Mouse (Mus musculus) kidney, adult 8-10 months (tissue): ENCODE data around the gene Chst8.
A peak's percentile ranks its signal among the peaks of the same experiment; 100 is the strongest.

Source experiments
- DNase-seq, 2 experiments: peaks; one replicate each; pipeline ENCODE4 v3.0.0; 2022

The Chst8 gene

DNA sequence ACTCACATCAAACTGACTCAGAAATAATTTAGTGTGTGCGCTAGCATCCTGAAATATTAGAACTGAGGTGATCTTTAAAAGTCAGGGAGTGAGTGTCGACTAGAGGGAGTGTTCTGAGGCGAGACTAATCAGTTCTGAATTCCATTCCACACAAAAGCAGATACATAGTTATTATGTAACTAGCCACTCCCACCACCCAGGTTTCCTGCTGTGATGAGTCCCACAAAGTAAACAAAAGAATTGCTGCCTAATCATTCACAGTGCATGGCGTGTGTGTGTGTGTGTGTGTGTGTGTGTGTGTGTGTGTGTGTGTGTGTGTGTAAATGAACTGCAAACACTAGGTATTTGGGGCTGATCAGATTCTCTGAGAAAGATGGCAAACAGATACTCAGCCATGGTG is 108.1 kb downstream of the Chst8 start:
- no peak for DNase-seq

GRCm38 (mm10) chr7:34703437-34703836 is 109.1 kb downstream of the Chst8 start:
- no peak for DNase-seq

GRCm38 (mm10) chr7:34702718-34703351 is 109.7 kb downstream of the Chst8 start:
- DNase-seq, result peak in 1 of 2 experiments; percentile 22

DNA sequence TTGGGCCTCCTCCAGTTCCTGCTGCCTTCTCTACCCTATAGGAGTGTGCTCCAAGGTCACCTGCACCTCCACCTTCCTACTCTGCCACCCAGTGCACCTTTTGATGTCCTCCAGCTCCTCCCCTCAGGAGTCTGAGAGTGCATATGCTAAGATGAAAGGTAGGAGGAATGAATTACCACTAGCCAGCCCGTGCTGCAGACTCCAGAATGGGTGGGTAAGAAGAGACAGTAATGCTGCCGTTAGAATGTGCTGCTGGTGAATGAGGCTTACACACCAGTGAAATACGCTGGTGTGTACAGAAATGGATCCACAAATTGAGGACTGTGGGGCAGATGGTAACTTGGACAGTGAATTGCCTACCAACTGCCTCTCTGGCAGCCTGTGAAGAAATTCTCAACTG is 112.6 kb downstream of the Chst8 start:
- DNase-seq, result no peak

DNA sequence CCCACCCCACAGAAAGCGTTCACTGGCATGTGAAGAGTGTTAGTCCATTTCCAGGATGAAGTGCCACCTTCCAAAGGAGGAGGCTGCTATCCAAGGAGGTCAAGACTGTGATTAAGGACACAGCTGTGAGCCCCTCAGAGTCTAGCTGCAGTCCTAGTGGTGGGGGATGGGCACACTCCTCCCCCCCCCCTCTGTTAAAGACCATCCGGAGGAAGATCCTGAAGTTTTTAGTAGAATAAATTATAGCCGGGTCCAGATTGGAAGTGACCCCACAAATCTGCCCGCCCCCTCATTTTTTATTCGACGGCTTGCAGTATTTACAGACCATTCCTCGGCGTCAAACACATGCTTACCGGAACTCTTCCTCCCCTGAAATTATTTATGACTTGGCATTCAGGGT is 114.3 kb downstream of the Chst8 start:
- no peak for DNase-seq

- DNase-seq, result no peak
Observed at GRCm38 (mm10) chr7:34696086-34696485, 116.4 kb downstream of the Chst8 start.

DNA sequence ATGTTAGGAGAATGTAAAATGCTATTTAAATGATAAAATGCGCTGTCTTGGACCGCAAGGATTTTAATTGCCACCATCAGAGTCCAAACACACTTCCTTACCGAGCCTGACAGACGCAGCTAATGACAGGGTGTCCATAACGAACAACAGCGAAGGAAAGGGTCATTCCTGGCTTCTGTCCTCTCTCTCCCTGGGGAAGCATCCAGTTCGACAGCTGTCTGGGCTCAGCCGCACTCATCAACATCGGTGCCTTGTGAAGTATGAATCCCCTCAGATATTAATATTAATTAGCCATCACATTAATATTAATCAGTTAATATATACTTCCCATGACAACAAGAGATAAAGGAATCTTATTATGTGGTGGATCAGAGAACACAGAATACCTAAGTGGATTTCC is 117.6 kb downstream of the Chst8 start:
- DNase-seq, result no peak

GRCm38 (mm10) chr7:34693916-34694315 is 118.6 kb downstream of the Chst8 start:
- DNase-seq, result no peak

DNA sequence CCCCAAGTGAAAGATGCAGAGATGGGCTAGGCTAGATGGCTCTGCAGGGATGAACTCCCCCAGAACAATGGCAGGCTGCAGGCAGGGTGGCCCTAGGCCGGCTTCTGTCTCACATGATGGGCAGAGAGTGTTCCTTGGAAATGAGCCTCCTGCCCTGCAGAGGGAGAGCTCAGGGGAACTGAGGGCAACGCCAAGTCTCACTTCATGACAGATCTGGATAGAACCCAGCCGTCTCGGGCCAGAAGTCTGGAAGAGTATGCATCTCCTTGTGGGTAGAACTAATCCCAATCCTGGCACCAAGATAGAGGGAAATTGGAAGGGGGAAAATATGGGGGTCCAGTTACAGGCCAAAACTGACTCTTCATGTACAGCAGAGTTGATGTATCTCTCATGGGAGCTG is 119.4 kb downstream of the Chst8 start:
- no peak for DNase-seq

DNA sequence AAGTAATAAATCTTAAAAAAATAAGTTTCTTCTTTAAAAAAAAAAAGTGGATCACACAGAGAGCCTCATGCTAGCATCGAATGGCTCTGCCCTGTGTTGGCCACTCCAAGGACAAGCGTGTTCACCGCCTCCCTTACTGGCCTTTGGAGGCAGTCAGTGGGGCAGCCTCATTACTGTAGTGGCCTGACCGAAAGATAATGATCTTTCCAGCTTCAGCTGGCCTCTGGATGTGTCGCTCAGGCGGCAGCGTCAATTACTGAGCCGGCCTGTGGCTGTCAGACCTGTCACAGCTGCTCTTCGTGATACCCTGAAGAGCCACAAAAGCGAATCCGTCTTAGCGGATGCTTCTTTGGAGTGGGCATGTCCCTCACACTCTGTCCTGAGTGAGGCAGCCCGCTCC is 122.4 kb downstream of the Chst8 start:
- DNase-seq, result no peak

GRCm38 (mm10) chr7:34689028-34689427 is 123.5 kb downstream of the Chst8 start:
- DNase-seq, result no peak

GRCm38 (mm10) chr7:34685801-34686200 is 126.7 kb downstream of the Chst8 start:
- no peak for DNase-seq

- DNase-seq, result no peak
Observed at GRCm38 (mm10) chr7:34685176-34685575, 127.3 kb downstream of the Chst8 start.

- DNase-seq, result no peak
Observed at GRCm38 (mm10) chr7:34680771-34681421, 131.6 kb downstream of the Chst8 start.

GRCm38 (mm10) chr7:34679886-34680285 is 132.6 kb downstream of the Chst8 start:
- DNase-seq, result no peak

DNA sequence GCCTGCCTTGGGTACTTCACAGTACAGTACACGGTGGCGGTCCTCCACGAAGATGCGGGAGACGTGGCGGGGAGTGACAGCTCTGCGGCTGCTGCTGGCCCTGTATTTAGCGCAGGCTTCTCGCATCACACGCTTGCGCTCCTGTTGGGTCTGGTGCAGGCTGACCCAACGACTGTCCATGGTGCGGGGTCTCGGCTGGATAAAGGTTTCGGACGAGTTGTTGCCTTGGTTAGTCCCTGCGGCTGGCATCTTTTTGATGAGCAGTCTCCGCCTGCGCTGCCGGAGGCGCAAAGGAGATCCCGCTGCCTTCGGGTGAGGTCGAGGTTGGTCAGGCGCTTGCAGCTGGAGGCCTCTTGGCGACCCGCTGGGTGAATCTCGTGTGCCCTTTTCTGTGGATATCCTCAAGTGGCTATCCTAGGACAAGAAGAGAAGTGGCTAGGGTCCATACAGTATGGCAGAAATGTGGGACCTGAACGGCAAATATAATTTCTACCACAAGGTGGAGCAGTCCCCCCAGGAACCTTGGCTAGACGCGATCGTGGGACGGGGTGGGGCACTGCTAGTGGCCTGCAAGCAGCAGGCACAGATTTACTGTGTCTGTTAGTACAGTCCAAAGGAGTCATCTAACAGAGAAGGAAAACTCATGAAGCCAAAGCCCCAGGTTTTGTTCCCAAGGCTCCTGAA is 136.5 kb downstream of the Chst8 start:
- peak; percentile 61 to 80 for DNase-seq

DNA sequence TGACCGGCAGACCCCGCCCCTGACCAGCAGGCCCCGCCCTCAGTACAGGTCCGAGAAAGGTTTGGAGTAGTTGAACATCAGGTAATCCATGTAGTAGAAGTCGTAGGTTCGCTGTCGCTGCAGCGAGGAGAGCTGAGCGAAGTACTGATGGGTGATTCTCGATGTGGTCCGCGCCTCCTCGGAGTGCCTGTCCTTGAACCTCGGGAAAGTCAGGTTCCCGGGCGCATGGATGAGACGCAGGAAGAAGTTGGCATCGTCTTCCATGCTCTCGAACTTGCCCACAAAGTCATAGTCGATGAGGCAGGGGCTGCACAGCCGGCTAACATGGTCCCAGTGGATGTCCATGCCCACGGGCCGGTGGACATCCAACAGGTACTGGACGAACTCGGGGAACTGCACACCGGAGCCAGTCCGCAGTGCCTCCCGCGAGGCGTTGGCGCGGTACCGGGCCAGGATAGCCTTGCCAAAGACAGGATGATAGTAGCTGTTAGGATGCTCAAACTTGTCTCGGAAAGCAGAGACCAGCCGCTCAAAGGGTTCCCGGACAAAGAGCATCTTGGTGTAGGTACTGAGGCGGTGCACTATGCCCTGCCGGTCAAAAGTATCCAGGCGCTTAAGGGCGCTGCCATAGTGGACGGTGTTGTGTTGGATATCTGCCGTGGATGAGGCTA is 137.3 kb downstream of the Chst8 start:
- DNase-seq, result peak in 1 of 2 experiments; percentile 12

GRCm38 (mm10) chr7:34672916-34673315 is 139.6 kb downstream of the Chst8 start:
- DNase-seq, result no peak

DNA sequence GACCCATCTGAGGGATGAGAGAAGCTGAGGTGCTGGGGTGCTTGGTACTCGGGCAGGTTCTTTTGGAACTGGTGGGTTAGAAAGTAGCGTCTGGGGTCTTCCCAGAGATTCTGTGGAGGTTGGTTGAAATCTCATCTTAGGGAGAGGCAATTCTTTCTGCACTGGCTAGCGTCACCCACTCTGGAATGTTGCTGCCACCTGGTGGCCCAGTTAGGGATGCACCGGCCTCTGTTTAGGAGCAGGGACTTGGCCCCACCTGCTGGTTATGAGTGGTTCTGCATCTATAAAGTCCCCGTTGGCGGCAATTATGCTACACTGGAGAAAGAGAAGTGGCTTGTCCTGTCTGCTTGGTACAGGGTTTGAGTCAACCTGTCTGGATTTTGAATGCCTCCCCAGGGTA is 140.6 kb downstream of the Chst8 start:
- peak; percentile 72 to 89 for DNase-seq

- DNase-seq, result no peak
Observed at GRCm38 (mm10) chr7:34670778-34671177, 141.7 kb downstream of the Chst8 start.

DNA sequence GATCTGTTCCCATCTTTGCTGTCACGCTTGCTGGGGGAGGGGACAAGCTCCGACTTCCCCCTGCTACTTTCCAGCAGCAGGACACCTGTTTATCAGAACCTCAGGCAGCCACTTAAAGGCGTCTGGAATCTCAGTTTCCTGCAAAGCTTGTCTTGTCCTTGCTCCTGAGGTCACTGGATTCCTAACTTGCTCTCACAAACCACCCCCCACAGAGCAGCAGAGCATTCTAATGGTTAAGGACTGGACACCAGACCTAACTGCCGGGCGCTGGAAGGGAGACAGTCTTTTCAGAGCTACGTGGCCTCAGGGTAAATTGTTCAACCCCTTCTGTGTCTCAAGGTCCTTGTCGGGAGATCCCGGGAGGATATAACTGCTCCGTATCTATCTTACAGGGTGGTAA is 143.2 kb downstream of the Chst8 start:
- peak in 1 of 2 experiments; percentile 28 for DNase-seq

DNA sequence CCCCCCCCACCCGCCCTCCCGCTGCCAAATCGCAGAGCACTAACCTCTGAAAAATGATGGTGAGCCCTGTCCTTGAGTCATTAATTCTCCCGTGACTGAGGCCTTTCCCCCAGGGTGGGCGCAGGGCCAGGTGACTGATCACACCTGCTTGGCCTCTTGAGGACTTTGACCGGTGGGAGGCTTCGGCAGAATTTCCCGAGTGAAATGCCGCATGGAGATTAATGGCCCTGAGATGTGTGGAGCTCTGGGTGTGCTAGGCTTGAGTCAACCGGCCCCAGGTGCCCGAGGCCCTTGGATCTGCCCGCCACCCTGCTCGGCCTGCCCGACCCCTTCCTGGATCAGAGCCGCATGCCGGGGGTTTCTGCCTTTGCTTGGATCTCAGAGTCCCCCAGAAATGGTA is 144.6 kb downstream of the Chst8 start:
- peak in 1 of 2 experiments; percentile 62 for DNase-seq

DNA sequence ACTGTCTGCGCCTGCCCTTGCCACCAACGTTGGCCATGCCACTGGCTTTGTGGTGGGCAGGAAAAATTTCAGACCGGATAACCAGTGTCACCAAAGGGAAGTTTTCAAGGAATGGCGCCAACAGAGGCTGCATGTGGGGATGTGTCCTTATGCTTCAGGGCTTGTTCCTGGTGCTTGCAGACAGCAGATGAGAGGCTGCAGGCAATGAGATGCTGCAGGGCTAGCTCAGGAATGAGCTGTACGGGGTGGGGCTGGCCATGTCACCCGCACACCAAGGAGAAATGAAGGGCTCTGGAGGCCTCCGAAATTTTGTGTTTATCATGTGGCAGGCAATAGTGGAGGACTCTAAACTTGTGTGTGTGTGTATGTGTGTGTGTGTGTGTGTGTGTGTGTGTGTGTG is 149.4 kb downstream of the Chst8 start:
- no peak for DNase-seq

DNA sequence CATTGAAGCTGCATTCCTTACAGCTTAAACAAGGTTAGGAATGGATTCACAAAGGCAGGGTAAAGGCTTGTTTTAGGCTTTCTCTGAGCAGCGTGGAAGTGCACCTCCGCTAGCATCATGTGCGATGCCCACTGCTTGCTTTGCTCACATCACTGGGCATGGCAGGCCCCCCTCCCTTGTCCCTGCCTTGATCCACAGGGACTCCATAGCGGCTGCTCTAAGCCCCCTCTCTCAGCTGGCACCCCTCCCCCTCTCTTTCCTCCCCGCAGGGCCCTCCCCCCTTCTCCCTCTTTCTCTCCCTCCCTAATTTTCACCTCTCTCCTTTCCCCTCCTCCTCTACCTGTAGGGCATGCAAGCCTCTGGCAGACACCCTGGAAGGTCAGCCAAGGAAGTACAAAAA is 150.3 kb downstream of the Chst8 start:
- DNase-seq, result no peak
